Mouse (Mus musculus) E14TG2a.4 (cell line): ENCODE measurements around the gene Ndufs7.

Experiments
- CTCF ChIP-seq: conservative IDR thresholded peaks from 2 replicates; pipeline ENCODE4 v1.5.1; 2014; ENCODE audit warnings: low read length
- NANOG ChIP-seq: IDR thresholded peaks from 2 replicates; pipeline ENCODE4 v1.6.1; 2014; ENCODE audit warnings: borderline replicate concordance, low read length, mixed read lengths
- POU5F1 ChIP-seq: IDR thresholded peaks from 2 replicates; pipeline ENCODE4 v1.6.1; 2014; ENCODE audit warnings: low read length, borderline replicate concordance

DNA sequence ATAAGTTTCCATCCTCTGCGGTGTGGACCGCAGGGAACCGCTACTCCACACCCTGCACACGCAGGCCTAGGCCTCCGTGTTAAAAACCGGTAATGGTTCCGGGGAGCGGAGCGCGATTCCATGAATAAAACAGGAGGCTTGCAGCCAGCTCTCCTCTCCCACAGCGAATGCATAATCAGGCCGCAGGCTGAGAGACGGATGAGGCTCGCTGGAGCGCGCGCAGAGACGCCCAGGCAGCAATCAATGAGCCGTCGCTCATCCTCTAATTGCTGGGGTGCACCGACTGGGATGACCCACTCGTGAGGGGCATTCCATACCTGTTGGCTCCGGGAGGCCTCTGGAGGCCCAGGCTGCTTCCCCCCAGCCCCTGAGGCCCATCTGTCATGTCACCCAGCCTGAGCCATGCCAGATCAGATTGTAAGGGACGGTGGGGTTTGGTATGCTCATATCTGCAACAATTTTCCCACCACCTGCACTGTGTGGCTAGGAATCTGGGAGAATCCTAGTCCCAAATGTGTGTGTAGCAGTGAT is 40.0 kb upstream of the Ndufs7 start:
- TF ChIP-seq CTCF, result no peak
- TF ChIP-seq POU5F1, result no peak
- no peak for TF ChIP-seq NANOG
